Mouse (Mus musculus) cerebellum, adult 11-12 months (tissue): ENCODE measurements around the gene Upf1.

Source experiments
- DNase-seq: peaks from one replicate; pipeline ENCODE4 v3.0.0; 2022

Gene Upf1

DNA sequence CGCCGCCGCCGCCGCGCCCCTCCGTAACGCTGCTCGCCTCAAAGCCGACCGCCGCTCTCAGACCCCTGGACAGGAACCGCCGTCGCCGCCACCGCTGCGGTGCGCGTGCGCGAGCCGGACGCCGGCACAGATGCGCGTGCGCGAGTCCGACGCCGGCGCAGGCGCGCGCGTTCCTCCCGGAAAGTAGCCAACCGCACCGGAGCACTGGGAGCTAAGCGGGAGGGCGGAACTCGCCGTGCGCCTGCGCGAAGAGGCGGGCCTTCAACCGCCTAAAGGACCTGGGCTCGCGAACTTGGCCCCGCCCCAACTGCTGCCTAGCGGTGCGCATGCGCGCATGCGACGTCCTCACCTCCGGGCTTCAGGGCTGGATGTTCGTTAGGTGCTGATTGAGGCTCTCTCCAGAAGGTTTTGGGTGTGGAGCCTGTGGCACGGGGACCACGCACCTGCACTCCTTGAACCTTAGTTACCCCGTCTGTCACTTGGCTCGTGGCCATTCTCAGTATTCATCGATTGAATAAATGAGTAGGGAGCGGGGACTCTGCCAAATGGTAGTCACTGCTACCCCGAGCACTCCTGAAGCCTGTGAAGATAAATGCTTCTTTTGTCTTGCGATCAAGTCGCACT, at the start of gene Upf1:
Gene Upf1 (minus strand): TSS at position 85 of the 624 bp plus-strand sequence.
- peak; percentile 100 for DNase-seq

DNA sequence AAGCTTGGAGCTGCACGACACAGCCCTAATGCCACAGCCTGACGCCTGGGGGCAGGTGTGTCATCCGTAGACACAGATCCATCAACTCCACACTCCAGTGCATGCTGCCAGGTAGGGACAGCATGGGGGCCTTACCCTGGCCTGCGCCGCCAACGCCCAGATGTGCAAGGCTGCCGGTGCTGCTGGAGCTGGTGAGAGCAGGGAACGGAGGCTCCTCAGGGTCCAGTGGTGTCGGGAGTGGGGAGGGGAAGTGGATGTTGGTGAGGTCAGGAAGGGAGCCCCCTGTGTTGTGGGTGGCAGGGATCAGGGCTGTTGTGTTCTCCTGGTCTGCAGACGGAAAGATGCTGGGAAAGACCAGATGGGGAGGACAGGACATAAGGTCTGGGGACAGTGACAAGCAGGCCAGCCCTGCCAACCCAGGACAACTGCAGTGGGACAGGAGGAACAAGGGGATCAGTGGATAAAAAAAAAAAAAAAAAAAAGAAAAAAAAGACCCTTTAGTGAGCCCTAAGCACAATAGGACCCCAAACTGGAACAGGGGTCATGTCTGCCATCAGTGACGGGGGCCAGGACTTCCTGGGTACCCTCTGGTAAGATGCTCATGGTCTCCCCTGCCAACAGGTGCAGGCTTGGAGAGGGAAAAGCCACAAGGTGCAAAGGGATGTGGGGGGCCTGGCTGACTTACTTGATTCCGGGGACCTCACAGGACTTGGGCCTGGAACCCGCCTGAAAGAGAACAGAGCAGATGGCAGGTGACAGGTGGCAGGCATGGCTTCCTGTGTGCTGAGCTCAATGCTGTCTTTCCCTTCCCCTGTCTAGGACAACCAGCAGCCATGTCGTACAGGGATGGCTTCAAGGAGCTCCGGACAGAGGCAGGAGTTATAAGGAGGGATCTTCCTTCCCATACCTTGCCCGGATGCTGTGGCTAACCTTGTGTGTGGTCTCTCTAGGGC, 44.8 kb upstream of the Upf1 start:
- peak; percentile 95 for DNase-seq

DNA sequence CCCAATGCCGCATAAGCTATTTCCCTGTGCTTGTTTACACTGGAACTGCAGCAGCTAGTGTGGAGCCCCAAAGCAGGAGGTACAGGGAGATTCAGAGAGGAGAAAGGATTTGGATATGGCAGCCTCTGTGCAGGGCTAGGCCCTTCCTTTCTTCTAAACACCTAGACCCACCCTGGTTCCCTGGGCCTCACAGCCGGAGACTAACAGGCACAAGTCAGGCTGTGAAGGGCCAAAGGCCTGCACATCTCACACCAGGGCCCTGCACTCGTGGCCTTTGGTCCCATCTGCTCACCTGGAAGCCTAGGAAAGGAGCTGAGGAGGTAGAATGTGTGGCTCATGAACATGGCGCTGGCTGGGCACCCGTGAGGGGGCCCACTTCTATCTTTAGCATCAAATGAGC, 43.1 kb upstream of the Upf1 start:
- peak; percentile 54 for DNase-seq

DNA sequence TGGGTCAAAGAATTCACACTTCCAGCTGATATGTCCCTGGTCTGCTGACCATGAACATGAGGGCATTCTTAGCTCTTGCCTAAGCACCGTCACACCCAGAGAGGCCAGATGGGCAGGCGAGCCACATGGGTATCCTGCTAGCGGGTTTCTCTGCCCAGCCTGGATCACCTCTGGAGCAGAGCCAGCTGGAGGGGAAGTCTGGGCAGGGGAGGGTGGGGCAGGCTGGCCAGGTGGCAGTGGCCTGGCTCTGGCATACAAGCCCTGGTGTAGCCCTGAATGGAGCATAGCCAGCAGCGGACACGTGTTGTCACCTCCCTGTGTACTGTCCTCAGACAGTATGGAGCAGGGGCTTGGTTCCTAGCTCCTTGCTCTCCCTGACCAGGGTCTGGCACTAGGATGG, 42.6 kb upstream of the Upf1 start:
- peak; percentile 96 for DNase-seq

DNA sequence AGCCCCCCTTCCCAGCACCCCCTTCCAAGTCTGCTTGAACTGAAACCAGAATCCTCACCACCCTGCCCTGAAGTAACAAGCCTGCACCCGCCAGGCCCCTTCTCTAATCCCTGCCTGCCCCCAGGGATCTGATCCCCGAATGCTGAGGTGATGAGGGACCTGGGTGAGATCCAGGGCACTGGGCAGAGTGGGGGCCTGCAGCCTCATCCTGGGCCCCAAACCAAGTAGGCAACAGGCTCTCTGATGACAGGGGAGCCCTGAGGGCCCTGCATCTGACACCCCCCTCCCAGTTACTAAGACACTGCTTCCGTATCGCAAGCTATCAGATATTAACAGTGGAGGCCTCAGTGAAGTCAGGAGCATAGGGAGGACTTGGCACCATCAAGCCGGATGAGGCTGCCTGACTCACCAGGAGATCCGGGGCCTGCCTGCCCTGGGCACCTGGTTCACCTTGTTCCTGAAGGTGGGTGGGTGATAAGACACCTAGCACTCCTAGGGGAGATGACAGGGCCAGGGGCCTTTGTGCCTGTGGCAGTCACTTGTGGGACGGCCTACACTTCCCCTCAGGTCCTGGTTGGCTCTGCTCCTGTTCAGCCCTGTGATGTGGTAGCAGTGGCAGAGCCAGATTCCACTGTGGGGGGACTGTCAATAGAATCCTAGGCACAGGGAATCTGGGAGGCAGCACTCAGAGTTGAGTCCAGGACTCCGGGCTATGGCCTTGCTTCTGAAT, 41.4 kb upstream of the Upf1 start:
- DNase-seq, result peak; percentile 63

DNA sequence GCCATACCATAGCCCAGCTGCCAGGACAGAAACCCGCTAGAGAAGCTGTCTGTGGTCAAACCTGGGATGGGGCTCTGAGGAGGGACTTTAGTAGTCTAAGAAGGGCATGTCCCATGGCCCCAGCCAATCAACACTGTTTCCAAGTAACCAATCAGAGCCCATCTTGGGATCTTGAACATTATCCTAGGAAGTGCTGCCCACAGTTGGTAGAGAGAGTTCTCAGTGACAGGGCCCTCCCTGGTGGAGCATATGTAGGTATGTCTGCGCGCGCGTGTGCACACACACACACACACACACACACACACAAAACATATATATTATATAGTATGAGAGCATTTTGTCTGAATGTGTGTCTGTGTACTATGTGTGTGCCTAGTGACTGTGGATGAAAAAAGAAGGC, 40.0 kb upstream of the Upf1 start:
- no peak for DNase-seq

DNA sequence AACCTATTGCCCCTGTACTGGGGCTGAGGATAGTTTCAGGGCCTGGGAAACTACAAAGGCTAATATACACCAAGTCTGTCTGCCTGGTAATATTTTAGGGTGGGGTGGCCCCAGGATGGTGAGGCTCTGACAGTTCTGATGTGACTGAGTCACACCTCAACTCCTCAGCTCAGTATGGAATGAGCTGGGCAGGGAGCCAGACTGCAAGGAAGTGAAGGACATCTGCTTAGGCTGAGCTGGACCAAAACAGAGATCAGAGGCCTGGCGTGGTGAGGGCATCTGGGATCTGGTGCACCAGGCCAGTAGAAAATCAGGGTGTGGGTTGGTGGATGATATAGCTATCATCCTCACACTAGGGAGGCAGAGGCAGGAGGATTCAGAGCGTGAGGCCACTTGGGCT, 36.6 kb upstream of the Upf1 start:
- DNase-seq, result no peak

DNA sequence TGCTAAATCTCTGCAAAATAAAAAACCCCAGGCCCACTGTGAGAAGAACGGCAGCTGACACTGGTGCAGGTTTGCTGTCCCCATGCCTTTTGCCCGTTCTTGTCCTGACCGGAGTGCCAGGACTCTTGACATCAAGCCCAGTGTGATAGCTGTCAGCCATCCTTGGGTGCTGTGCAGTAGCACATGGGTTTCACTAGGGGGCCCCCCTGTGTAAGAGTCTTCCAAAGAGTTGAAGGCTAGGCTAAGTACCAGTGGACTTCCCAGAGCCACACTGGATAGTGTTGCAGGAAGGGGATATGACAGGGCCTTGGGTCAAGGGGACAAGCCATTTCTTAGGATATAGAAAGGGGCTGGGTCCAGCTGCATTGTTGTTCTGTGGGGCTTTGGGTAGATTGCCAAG, 30.2 kb upstream of the Upf1 start:
- DNase-seq, result peak; percentile 82

DNA sequence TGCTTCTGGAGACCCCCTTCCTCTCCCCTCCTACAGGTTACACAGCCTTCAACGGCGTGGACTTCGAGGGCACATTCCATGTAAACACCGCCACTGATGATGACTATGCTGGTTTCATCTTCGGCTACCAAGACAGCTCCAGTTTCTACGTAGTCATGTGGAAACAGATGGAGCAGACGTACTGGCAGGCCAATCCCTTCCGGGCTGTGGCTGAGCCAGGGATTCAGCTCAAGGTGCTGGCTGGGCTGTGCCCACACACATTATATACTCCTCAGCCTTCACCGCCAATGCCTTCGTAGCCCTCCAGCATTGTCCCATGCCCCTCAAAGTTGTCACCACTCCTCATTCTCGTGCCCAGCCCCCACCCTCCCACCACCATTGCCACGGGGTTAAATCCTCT, 27.0 kb upstream of the Upf1 start:
- DNase-seq, result peak; percentile 66

DNA sequence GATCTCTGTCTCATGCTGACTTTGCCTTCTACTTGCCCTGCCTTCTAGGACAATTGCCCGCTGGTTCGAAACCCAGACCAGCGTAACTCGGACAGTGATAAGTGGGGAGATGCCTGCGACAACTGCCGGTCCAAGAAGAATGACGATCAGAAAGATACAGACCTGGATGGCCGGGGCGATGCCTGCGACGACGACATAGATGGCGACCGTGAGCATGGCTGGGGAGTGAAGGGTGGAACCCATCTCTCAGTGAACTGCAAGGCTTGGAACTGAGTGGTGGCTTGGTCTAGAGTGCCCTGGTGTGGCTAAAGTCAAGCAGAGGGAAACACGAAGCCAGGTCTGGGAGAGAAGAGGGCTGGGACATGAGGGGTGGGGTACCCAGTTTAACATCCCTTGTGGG, 24.0 kb upstream of the Upf1 start:
- DNase-seq, result peak; percentile 18

DNA sequence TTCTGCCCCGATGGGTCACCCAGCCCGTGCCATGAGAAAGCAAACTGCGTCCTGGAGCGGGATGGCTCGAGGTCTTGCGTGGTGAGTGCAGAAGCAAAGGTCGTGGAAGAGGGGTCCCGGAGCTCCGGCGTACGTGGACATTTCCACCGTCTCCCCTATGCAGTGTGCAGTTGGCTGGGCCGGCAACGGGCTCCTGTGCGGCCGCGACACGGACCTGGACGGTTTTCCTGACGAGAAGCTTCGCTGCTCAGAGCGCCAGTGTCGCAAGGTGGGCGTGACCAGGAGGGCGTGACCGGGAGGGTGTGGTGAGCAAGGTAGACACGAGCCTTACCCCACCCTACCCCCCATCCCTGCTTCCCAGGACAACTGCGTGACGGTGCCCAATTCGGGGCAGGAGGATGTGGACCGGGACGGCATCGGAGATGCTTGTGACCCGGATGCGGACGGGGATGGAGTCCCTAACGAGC, 23.2 kb upstream of the Upf1 start:
- peak; percentile 51 for DNase-seq

DNA sequence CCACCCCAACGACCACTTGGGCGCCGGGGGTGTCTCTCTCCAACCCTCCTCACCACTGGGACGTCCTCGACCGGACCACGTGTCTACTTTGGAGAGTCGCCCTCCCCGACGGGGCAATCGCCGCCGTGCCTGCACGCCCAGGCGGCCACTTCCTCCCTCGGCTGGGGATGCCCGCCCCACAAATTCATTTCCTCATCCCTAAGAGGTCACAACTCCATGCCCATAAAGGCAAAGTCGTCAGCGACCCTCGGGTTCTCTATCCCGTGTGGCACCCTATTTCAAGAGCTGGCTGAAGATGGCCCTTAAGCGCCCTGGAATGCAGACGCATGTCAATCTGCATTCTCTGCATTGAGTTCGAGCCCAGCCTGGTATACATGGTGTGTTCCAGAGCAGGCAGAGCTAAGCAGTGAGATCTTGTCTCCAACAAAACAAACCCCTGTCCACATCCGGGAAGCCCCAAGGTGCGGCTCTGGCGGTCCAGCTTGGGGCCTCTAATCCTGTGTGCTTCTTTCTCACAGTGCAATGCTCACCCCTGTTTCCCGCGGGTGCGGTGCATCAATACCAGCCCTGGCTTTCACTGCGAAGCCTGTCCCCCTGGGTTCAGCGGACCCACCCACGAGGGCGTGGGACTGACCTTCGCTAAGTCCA, 22.3 kb upstream of the Upf1 start:
- no peak for DNase-seq

DNA sequence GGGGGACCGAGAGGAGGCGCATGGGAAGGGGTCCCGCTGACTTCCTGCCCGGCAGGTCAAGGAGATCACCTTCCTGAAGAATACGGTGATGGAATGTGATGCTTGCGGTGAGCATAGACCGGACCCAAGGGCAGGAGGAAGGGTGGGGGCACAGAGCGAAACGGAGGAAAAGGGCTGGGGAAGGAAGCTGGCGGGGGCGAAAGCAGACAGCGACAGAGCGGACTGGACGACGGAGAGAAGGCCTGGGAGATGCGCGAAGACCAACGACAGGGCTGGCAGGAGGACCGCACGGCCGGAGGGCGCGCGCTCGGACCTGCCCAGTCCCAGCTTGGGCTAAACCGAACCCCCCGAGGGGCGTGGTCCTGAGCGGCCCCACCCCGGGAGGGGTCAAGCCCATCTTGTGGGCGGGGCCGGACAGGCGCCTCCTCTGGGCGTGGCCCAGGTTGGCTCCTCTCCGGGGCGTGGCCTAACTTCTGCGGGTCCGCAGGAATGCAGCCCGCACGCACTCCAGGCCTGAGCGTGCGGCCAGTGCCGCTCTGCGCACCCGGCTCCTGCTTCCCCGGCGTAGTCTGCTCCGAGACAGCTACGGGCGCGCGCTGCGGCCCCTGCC, 21.3 kb upstream of the Upf1 start:
- DNase-seq, result peak; percentile 94

DNA sequence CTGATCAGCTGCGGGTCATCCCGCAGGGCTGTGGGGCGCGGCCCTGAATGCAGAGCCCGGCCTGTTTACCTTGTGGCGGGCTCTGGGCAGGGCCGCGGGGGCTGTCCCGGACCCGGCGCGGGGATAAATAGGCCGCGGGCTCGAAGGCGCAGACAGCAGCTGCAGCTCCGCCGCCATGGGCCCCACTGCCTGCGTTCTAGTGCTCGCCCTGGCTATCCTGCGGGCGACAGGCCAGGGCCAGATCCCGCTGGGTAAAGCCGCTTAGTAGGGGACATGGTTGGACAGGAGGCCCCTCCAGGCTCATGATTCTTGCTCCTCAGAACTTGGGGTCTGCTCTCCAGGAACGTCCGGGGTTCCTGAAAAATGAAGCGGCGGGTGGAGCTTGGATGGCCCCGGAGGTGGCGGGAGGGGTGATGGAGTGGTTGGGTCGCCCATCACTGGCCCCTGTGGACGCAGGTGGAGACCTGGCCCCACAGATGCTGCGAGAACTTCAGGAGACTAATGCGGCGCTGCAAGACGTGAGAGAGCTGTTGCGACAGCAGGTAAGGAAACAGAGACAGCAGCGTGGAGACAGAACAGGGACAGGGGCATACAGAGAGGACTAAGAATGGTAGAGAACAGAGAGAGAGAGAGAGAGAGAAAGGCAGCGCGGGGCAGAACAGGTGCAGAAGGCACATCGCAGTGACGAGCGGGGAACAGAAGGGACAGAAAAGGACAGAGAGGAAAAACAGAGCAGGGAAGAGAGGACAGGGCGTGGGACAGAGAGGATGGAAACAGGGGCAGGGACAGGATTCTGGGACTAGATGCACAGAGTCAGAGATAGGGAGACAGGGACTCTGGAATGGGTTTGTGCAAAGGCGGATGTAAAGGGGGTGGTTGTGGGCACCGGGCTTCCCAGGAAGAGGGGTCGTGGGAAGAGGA, 20.6 kb upstream of the Upf1 start, which contains the start of gene Comp:
Gene Comp (plus strand): TSS at position 162 of the 921 bp plus-strand sequence.
- peak; percentile 57 for DNase-seq

DNA sequence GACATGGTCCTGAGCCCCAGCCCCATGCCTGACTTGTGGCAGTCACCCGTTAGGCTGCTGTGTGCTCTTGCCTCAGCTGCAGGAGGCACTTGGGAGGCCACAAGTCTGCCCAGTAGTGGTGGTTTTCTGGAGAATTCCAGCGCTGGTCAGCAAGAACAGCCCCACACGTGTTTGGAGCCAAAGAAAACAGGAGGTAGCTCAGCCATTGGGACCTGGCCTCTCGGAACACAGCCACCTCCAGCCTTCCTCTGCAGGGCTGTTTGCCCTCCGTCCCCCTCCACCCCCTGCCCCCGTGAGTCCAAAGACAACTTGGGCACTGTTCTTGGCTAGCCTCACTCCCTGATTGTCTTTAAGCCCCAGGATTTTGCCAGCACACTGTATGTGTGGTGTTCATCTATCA, 18.9 kb upstream of the Upf1 start:
- DNase-seq, result peak; percentile 18

DNA sequence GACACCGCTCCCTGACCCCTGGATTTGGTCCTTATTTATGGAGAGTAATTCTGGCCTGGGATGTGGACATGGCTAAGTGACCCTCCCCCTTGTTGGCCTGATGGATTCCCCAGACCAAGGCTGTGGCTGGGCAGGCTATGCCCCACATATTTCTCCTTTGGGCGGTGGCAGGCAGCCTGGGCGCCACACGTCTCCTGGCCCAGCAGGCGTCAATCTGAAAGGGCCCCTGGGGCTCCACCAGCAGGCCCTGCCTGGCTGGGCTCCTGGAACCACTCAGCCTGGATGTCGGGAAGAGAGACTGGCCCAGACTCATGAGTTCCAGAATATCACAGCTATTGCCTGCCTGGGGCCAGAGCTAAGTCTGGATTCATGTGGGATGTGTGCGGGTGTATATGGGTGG, 17.4 kb upstream of the Upf1 start:
- peak; percentile 22 for DNase-seq

DNA sequence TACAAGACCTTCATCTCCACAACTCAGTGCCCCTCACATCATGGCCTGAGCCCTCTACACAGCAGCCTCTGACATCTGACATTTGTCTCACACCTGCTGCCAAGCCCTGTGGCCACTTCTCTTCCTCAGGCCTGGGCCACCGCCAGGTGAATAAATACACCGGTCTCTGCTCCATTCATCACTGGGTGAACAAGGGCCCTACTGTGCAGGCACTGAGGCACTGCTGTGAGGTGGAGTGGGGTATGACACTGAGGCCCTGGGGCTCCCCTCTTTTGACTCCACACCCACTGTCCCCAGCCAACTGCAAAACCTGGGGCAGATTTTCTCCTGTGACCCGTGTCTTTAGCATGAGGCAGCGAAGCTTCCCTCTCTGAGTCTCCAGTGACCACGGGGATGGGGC, 13.5 kb upstream of the Upf1 start:
- no peak for DNase-seq

DNA sequence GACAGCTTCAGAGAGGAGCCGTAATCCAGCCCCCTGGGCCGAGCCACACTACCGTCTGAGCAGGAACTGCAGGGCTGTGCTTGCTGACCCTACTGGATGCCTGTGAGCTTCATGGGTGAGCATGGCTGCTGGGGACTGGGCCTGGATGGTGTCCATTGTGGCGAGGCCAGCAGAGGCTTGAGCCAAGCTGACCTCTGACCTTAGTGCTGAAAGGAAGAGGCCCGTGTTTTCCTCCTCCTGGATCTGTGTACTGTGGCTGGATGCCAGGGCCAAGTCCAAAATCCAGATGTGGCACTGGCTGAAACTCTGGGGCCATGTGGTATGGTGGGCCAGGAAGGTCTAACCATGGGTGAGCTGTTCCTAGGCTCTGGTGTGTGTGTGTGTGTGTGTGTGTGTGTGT, 11.0 kb upstream of the Upf1 start:
- no peak for DNase-seq

DNA sequence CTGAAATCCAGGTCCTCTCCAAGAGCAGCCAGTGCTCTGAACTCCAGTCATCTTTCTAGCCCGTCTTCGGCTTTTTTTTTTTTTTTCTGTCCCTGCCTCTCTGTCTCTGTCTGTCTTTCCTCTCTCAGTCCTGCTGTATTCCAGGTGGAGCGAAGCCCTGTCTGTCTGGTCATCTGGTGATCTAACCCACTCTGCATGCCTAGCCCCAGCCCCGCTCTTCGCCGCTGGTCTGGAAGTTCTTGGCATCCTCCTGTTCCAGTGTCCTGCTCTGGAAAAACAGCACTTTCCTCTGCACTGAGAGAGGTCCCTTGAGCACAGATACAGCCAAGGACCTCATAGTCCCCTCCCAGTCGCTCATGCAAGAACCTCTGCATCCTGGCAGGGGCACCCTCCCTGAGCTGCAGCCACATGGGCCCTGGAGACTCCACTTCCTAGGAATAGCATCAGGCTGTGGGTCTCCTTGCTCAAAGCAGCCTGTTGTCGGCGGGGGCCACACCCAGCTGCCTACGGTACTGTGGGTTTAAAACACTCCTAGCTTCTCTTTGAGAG, 8.5 kb upstream of the Upf1 start:
- no peak for DNase-seq

DNA sequence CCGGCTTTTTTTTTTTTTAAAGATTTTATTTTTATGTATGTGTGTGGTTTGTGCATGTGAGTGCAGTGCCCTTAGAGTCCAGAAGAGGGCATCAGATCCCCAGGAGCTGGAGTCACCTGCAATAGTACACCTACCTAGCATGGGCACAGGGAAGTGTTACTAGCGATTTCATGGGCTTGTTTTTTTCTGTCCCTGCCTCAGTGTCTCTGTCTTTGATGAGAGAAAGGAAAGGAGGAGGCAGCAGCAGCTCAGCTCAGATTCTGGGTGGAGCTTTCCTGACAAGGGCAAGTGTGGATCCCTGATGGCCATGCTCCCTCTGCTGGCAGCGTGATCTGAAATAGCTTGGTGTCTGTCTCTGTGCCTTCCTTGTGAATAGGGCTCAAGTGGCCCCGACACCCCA, 7.7 kb upstream of the Upf1 start:
- DNase-seq, result no peak

DNA sequence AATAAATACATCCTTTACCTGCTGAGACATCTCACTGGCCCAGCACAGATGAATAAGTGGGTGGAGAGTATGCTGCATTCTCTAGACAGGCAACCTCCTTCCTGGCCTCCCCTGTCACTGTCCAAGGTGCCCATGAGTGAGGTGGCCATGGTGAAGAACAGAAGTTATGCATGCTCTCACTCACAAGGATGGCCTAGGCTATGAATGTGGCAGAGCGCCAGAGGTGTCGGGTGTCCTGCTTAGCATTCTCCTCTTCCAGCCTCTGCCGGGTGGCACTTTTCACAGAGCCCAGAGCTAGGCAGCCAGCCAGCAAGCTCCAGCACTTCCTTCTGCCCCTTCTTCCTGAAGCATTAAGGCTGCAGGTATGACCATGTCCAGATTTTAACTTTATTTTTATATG, 6.3 kb upstream of the Upf1 start:
- DNase-seq, result peak; percentile 22
